ENCODE assay signal across 17 mouse cellular contexts in the genomic region with DNA sequence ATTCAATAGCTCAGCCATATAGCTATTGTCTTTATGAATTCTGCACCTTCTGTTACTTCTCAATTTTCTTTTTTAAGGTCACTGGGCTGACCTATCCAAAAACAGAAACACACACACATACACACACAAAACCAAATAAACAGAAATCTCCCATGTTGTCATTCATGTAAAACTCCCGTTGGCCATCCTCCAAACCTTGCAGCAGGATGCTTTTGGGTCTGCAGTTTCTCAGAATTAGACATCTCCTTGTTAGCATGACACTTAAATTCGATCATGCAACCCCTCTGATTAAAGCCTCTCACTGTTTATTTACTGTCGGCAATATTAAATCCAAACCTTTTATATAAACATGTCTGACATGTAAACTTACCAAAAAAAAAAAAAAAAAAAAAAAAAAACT. TPM values are rescaled to one million over a fixed set of nuclear protein-coding genes. Genes with fewer than 3 reads are reported as not detected.
A peak's percentile ranks its signal among the peaks of the same experiment; 100 is the strongest.
DNase-seq lines count a peak whose midpoint lies in the region; ATAC-seq and TF ChIP-seq lines count a peak whose summit lies in the region.
"Had no signal": no experiment of that assay in that cellular context is flagged by ENCODE, and none has a peak within 500 bp of the region (broad histone marks: within the 10 kb centered on the region; RNA-seq: fewer than 3 reads in every experiment).

No protein-coding gene starts in this region.

- no peaks in the 10 kb centered on the region for H3K27me3 ChIP-seq in heart, embryonic 15.5 days
- H3K27me3 ChIP-seq in lung, embryonic 14.5 days (ENCODE audit: insufficient read depth, low read length), result no peaks in the 10 kb centered on the region
- no peaks in the 10 kb centered on the region for H3K27me3 ChIP-seq in limb, embryonic 12.5 days
- H3K27me3 ChIP-seq: forebrain, embryonic 12.5 days; neural tube, embryonic 12.5 days had no signal

- no peak for DNase-seq in heart, adult 11 months
- DNase-seq in lung, embryonic 14.5 days, result peak; percentile 82
- DNase-seq in lung, adult 18-20 months, result no peak
- peak; percentile 19 for DNase-seq in adipocyte (ENCODE audit: low spot score)
- DNase-seq in left cerebral cortex, adult 2 months (ENCODE audit: extremely low spot score in 1 of 2, low spot score in 2 of 2), result no peak
- DNase-seq in retina, embryonic 14.5 days (ENCODE audit: low spot score), result no peak
- DNase-seq: adrenal gland, postnatal 14 days; cerebellum, adult 9-11 months; kidney, postnatal 10 days; liver, postnatal 0 days had no signal

- no peak overlapping the region; the same call in 1 of the 2 replicates for H3K4me2 ChIP-seq in heart, embryonic 15.5 days
- H3K4me2 ChIP-seq in lung, embryonic 14.5 days, result peak overlapping the region; percentile 29; the same call in 1 of the 2 replicates
- no peak overlapping the region for H3K4me2 ChIP-seq in limb, embryonic 12.5 days
- H3K4me2 ChIP-seq: forebrain, embryonic 12.5 days; neural tube, embryonic 12.5 days had no signal

- H3K36me3 ChIP-seq in heart, embryonic 15.5 days, result peaks cover 7% of the 10 kb centered on the region; the same call in 1 of the 2 replicates
- H3K36me3 ChIP-seq in lung, embryonic 14.5 days (ENCODE audit: insufficient read depth), result peaks cover 48% of the 10 kb centered on the region
- H3K36me3 ChIP-seq in limb, embryonic 12.5 days, result peaks cover 52% of the 10 kb centered on the region
- H3K36me3 ChIP-seq: G1E had no signal

- H3K27ac ChIP-seq in heart, embryonic 15.5 days, result peak overlapping the region; percentile 64; the same call in 1 of the 2 replicates
- peak overlapping the region; percentile 85 for H3K27ac ChIP-seq in lung, embryonic 14.5 days (ENCODE audit: low read depth)
- peak overlapping the region; percentile 80; the same call in 1 of the 2 replicates for H3K27ac ChIP-seq in limb, embryonic 12.5 days
- H3K27ac ChIP-seq in left cerebral cortex, adult 2 months, result no peak overlapping the region
- H3K27ac ChIP-seq: forebrain, embryonic 12.5 days; neural tube, embryonic 12.5 days had no signal

- H3K4me1 ChIP-seq in heart, embryonic 15.5 days (replicated peaks), result peaks cover 25% of the 10 kb centered on the region
- peaks cover 11% of the 10 kb centered on the region for H3K4me1 ChIP-seq in lung, embryonic 14.5 days (ENCODE audit: insufficient read depth)
- peaks cover 26% of the 10 kb centered on the region for H3K4me1 ChIP-seq in limb, embryonic 12.5 days (replicated peaks)
- H3K4me1 ChIP-seq: forebrain, embryonic 12.5 days; neural tube, embryonic 12.5 days had no signal

- no peak for ATAC-seq in heart, embryonic 15.5 days (replicated peaks; ENCODE audit: insufficient number of reproducible peaks, insufficient read depth, low FRiP score, low read depth)
- ATAC-seq in lung, embryonic 14.5 days (ENCODE audit: insufficient read depth), result no peak
- no peak for ATAC-seq in limb, embryonic 12.5 days (ENCODE audit: insufficient number of reproducible peaks, insufficient read depth, low FRiP score, low TSS enrichment, low read depth)
- ATAC-seq: liver, postnatal 0 days; midbrain, embryonic 16.5 days had no signal

- no peak overlapping the region for H3K4me3 ChIP-seq in heart, embryonic 15.5 days
- H3K4me3 ChIP-seq in lung, embryonic 14.5 days (ENCODE audit: low read depth, low read length), result no peak overlapping the region
- H3K4me3 ChIP-seq in limb, embryonic 12.5 days (replicated peaks), result no peak overlapping the region
- no peak overlapping the region for H3K4me3 ChIP-seq in left cerebral cortex, adult 2 months
- H3K4me3 ChIP-seq: forebrain, embryonic 12.5 days; neural tube, embryonic 12.5 days had no signal

- no peak overlapping the region for H3K9ac ChIP-seq in heart, embryonic 15.5 days
- H3K9ac ChIP-seq in lung, embryonic 14.5 days, result no peak overlapping the region
- H3K9ac ChIP-seq in limb, embryonic 12.5 days (replicated peaks), result no peak overlapping the region
- H3K9ac ChIP-seq: forebrain, embryonic 12.5 days; liver, postnatal 0 days; neural tube, embryonic 12.5 days had no signal

- intact Hi-C loops in left cerebral cortex, adult 2 months (cut with DNase I), result loop anchor here (10.0 kb wide), 1 partner anchor 692 kb away; no protein-coding TSS in a partner anchor

- H3K9me3 ChIP-seq in heart, embryonic 15.5 days (replicated peaks), result no peaks in the 10 kb centered on the region
- no peaks in the 10 kb centered on the region for H3K9me3 ChIP-seq in lung, embryonic 14.5 days (ENCODE audit: low read depth, low read length)
- H3K9me3 ChIP-seq in limb, embryonic 12.5 days, result peaks cover 6% of the 10 kb centered on the region; the same call in 1 of the 2 replicates
- H3K9me3 ChIP-seq: forebrain, embryonic 12.5 days; neural tube, embryonic 12.5 days had no signal

- WGBS in heart, embryonic 15.5 days, result 32% methylated on average over 3 of the region's 3 CpGs
- 30% methylated on average over 3 of the region's 3 CpGs for WGBS in lung, embryonic 14.5 days
- WGBS in limb, embryonic 12.5 days, result 56% methylated on average over 3 of the region's 3 CpGs

- TF ChIP-seq CTCF in lung, embryonic 14.5 days (IDR thresholded peaks at IDR 0.05; ENCODE audit: low read depth), result no peak
- no peak for TF ChIP-seq CTCF in left cerebral cortex, adult 2 months (IDR thresholded peaks at IDR 0.05)

RNA-seq across cellular contexts. Expression of a gene that starts 3.4 kb away (rescaled TPM):
- 0.47 and 0.71 TPM in 2 replicates for polyA plus RNA-seq in heart, embryonic 15.5 days (2015; fragmentation: Nextera tagmentation; extraction: Ambion mirVana)
- 1.1 and 1.3 TPM in 2 replicates for polyA plus RNA-seq in lung, embryonic 14.5 days (2014; fragmentation: Nextera tagmentation; extraction: Ambion mirVana)
- polyA plus RNA-seq in limb, embryonic 12.5 days (2016; fragmentation: Nextera tagmentation; extraction: Ambion mirVana), result 1.5 and 1.7 TPM in 2 replicates
- under 1 TPM; 0.16 to 0.40 TPM for total RNA-seq in left cerebral cortex, adult 2 months (2021)
- total RNA-seq: megakaryocyte, adult 5-6 weeks had no signal
- polyA plus RNA-seq: G1E had no signal

Comparison
In these comparisons a context has a peak if more than half of its experiments do, and no peak if none do; other contexts are left out.
1. DNase-seq: peak in lung, embryonic 14.5 days (single experiment) and adipocyte (single experiment); none in heart, adult 11 months (single experiment), lung, adult 18-20 months (0 of 2), left cerebral cortex, adult 2 months (0 of 2) and retina, embryonic 14.5 days (single experiment).